Mouse (Mus musculus) C2C12 (cell line): ENCODE data around the gene Mep1a.

Experiments used
- CTCF ChIP-seq: IDR thresholded peaks from one replicate; pipeline ENCODE4 v1.5.1; 2011; ENCODE audit not compliant: control insufficient read depth, insufficient read depth, insufficient read length
- USF1 ChIP-seq: IDR thresholded peaks from one replicate; pipeline ENCODE4 v1.6.1; 2011; ENCODE audit warnings: low read depth, mild to moderate bottlenecking, control low read depth, moderate library complexity

DNA sequence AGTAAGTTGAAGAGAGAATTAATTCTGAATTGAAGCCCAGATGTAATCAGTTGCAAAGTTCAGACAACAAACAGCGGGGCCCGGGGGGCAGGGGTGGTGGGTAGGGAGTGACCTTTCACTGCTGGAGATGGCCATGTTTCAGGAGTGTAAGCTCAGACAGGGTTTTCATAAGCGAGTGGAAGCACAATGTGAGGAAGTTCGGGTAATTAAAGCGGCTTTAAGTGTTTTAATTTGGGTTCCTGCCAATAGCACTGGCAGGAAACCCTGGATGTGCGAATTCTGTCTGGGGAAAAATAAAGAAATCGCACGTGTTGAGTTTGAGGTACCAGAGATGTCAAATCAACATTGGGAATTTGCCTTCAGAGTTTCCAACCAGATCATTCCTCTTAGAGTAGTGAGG lies 68.1 kb downstream of the Mep1a start:
- TF ChIP-seq USF1: no peak
- no peak for TF ChIP-seq CTCF
